13 mouse cellular contexts compared by ENCODE assay signal in the genomic region with DNA sequence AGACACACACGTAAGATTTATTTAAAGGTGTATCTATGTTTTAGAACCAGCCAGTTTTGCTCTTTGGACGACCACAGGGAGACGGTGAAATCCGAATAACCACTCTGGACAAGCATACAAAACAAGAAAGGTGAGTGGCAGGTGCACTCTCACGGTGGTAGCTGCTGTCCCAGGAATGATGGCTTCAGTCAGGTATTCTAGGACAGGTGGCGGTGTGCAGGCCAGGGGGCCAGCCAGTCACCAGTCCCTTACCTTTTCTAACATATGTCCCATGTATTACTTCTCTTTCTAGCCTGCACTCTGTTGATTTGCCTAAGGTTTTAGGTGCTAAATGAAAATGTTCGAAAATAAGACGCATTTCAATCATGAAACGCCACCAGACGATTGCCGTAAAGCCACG.
DNase-seq lines count a peak whose midpoint lies in the region; ATAC-seq and TF ChIP-seq lines count a peak whose summit lies in the region.
"Had no signal": no experiment of that assay in that cellular context is flagged by ENCODE, and none has a peak within 500 bp of the region (broad histone marks: within the 10 kb centered on the region; RNA-seq: fewer than 3 reads in every experiment).

No protein-coding gene starts in this region.

- no peak overlapping the region for H3K4me3 ChIP-seq in forebrain, embryonic 11.5 days (ENCODE audit: low read depth, low read length)
- H3K4me3 ChIP-seq in forebrain, embryonic 10.5 days = no peak overlapping the region
- no peak overlapping the region for H3K4me3 ChIP-seq in hindbrain, embryonic 11.5 days (ENCODE audit: low read depth, low read length)
- H3K4me3 ChIP-seq in hindbrain, embryonic 14.5 days (replicated peaks; ENCODE audit: low read length) = no peak overlapping the region
- no peak overlapping the region for H3K4me3 ChIP-seq in midbrain, embryonic 13.5 days (replicated peaks)
- H3K4me3 ChIP-seq in midbrain, postnatal 0 days (ENCODE audit: low read depth, low read length) = no peak overlapping the region
- H3K4me3 ChIP-seq: embryonic facial prominence, embryonic 10.5 days; embryonic facial prominence, embryonic 13.5 days; erythroblast, embryonic 14.5 days; heart, embryonic 12.5 days; heart, embryonic 15.5 days; hindbrain, embryonic 10.5 days; hindbrain, embryonic 15.5 days had no signal

- H3K4me2 ChIP-seq in forebrain, embryonic 11.5 days (ENCODE audit: low read depth, low read length, severe bottlenecking) = no peak overlapping the region
- no peak overlapping the region for H3K4me2 ChIP-seq in hindbrain, embryonic 11.5 days (replicated peaks; ENCODE audit: low read depth, low read length)
- H3K4me2 ChIP-seq in hindbrain, embryonic 14.5 days (replicated peaks) = no peak overlapping the region
- H3K4me2 ChIP-seq in midbrain, embryonic 13.5 days (replicated peaks) = no peak overlapping the region
- no peak overlapping the region for H3K4me2 ChIP-seq in midbrain, postnatal 0 days (ENCODE audit: low read depth, low read length, poor library complexity, severe bottlenecking)
- H3K4me2 ChIP-seq: embryonic facial prominence, embryonic 13.5 days; heart, embryonic 12.5 days; heart, embryonic 15.5 days; hindbrain, embryonic 15.5 days had no signal

- H3K27me3 ChIP-seq in forebrain, embryonic 11.5 days (ENCODE audit: control insufficient read depth, insufficient read depth, low read length) = no peaks in the 10 kb centered on the region
- no peaks in the 10 kb centered on the region for H3K27me3 ChIP-seq in forebrain, embryonic 10.5 days (ENCODE audit: poor library complexity, severe bottlenecking)
- no peaks in the 10 kb centered on the region for H3K27me3 ChIP-seq in hindbrain, embryonic 11.5 days (ENCODE audit: control insufficient read depth, insufficient read depth, low read length)
- H3K27me3 ChIP-seq in hindbrain, embryonic 14.5 days (ENCODE audit: control insufficient read depth, insufficient read depth, low read length) = no peaks in the 10 kb centered on the region
- H3K27me3 ChIP-seq in midbrain, embryonic 13.5 days = no peaks in the 10 kb centered on the region
- no peaks in the 10 kb centered on the region for H3K27me3 ChIP-seq in midbrain, postnatal 0 days (ENCODE audit: insufficient read depth, low read length)
- H3K27me3 ChIP-seq: embryonic facial prominence, embryonic 13.5 days; heart, embryonic 12.5 days; heart, embryonic 15.5 days; hindbrain, embryonic 15.5 days had no signal

- no peaks in the 10 kb centered on the region for H3K9me3 ChIP-seq in forebrain, embryonic 11.5 days (ENCODE audit: control insufficient read depth, low read length)
- no peaks in the 10 kb centered on the region for H3K9me3 ChIP-seq in forebrain, embryonic 10.5 days
- H3K9me3 ChIP-seq in hindbrain, embryonic 11.5 days (ENCODE audit: control insufficient read depth, low read length) = no peaks in the 10 kb centered on the region
- H3K9me3 ChIP-seq in hindbrain, embryonic 14.5 days (ENCODE audit: control insufficient read depth, low read length) = no peaks in the 10 kb centered on the region
- no peaks in the 10 kb centered on the region for H3K9me3 ChIP-seq in midbrain, embryonic 13.5 days
- no peaks in the 10 kb centered on the region for H3K9me3 ChIP-seq in midbrain, postnatal 0 days (ENCODE audit: low read length)
- H3K9me3 ChIP-seq: embryonic facial prominence, embryonic 10.5 days; embryonic facial prominence, embryonic 13.5 days; heart, embryonic 12.5 days; heart, embryonic 15.5 days; hindbrain, embryonic 10.5 days; hindbrain, embryonic 15.5 days had no signal

- WGBS in forebrain, embryonic 11.5 days = 90% methylated on average over 12 of the region's 12 CpGs
- 92% methylated on average over 12 of the region's 12 CpGs for WGBS in forebrain, embryonic 10.5 days
- 91% methylated on average over 12 of the region's 12 CpGs for WGBS in hindbrain, embryonic 11.5 days
- 91% methylated on average over 12 of the region's 12 CpGs for WGBS in hindbrain, embryonic 14.5 days
- WGBS in midbrain, embryonic 13.5 days = 93% methylated on average over 12 of the region's 12 CpGs
- 92% methylated on average over 12 of the region's 12 CpGs for WGBS in midbrain, postnatal 0 days

- H3K4me1 ChIP-seq in forebrain, embryonic 11.5 days (replicated peaks; ENCODE audit: control insufficient read depth, insufficient read depth, low read length) = no peaks in the 10 kb centered on the region
- no peaks in the 10 kb centered on the region for H3K4me1 ChIP-seq in forebrain, embryonic 10.5 days
- no peaks in the 10 kb centered on the region for H3K4me1 ChIP-seq in hindbrain, embryonic 11.5 days (replicated peaks; ENCODE audit: control insufficient read depth, insufficient read depth, low read length)
- H3K4me1 ChIP-seq in hindbrain, embryonic 14.5 days (replicated peaks; ENCODE audit: control insufficient read depth, insufficient read depth, low read length) = no peaks in the 10 kb centered on the region
- 0 out of 2 replicates have a peak, but pooled peaks cover 4% of the 10 kb centered on the region for H3K4me1 ChIP-seq in midbrain, embryonic 13.5 days (replicated peaks)
- H3K4me1 ChIP-seq in midbrain, postnatal 0 days (ENCODE audit: insufficient read depth, low read length) = no peaks in the 10 kb centered on the region
- H3K4me1 ChIP-seq: embryonic facial prominence, embryonic 10.5 days; embryonic facial prominence, embryonic 13.5 days; heart, embryonic 12.5 days; heart, embryonic 15.5 days; hindbrain, embryonic 10.5 days; hindbrain, embryonic 15.5 days had no signal

- no peaks in the 10 kb centered on the region for H3K36me3 ChIP-seq in forebrain, embryonic 11.5 days (ENCODE audit: control insufficient read depth, insufficient read depth, low read length)
- H3K36me3 ChIP-seq in forebrain, embryonic 10.5 days (replicated peaks) = no peaks in the 10 kb centered on the region
- no peaks in the 10 kb centered on the region for H3K36me3 ChIP-seq in hindbrain, embryonic 11.5 days (ENCODE audit: control insufficient read depth, insufficient read depth, low read length)
- H3K36me3 ChIP-seq in hindbrain, embryonic 14.5 days (replicated peaks; ENCODE audit: control insufficient read depth, insufficient read depth) = no peaks in the 10 kb centered on the region
- 0 out of 2 replicates have a peak, but pooled peaks cover 7% of the 10 kb centered on the region for H3K36me3 ChIP-seq in midbrain, embryonic 13.5 days
- H3K36me3 ChIP-seq in midbrain, postnatal 0 days (ENCODE audit: insufficient read depth, low read length) = no peaks in the 10 kb centered on the region
- H3K36me3 ChIP-seq: embryonic facial prominence, embryonic 10.5 days; embryonic facial prominence, embryonic 13.5 days; heart, embryonic 12.5 days; heart, embryonic 15.5 days; hindbrain, embryonic 10.5 days; hindbrain, embryonic 15.5 days had no signal

- no peak for DNase-seq in forebrain, embryonic 11.5 days (ENCODE audit: low spot score)
- DNase-seq in forebrain, embryonic 10.5 days (ENCODE audit: extremely low spot score, low spot score) = no peak
- no peak for DNase-seq in hindbrain, embryonic 11.5 days (ENCODE audit: low spot score)
- no peak for DNase-seq in hindbrain, embryonic 14.5 days (ENCODE audit: low spot score)
- DNase-seq in midbrain, postnatal 0 days (ENCODE audit: low spot score) = no peak

- TF ChIP-seq CTCF in midbrain, postnatal 0 days (IDR thresholded peaks at IDR 0.05) = no peak

- H3K27ac ChIP-seq in forebrain, embryonic 11.5 days (ENCODE audit: low read depth, low read length) = no peak overlapping the region
- no peak overlapping the region for H3K27ac ChIP-seq in forebrain, embryonic 10.5 days
- H3K27ac ChIP-seq in hindbrain, embryonic 11.5 days (ENCODE audit: low read depth, low read length) = no peak overlapping the region
- H3K27ac ChIP-seq in hindbrain, embryonic 14.5 days = no peak overlapping the region
- no peak overlapping the region for H3K27ac ChIP-seq in midbrain, embryonic 13.5 days
- H3K27ac ChIP-seq in midbrain, postnatal 0 days (ENCODE audit: low read depth, low read length) = no peak overlapping the region
- H3K27ac ChIP-seq: embryonic facial prominence, embryonic 10.5 days; embryonic facial prominence, embryonic 13.5 days; heart, embryonic 15.5 days; hindbrain, embryonic 10.5 days; hindbrain, embryonic 15.5 days had no signal

- no peak overlapping the region for H3K9ac ChIP-seq in forebrain, embryonic 11.5 days (ENCODE audit: low read length)
- no peak overlapping the region for H3K9ac ChIP-seq in hindbrain, embryonic 11.5 days (ENCODE audit: low read depth, low read length)
- no peak overlapping the region for H3K9ac ChIP-seq in hindbrain, embryonic 14.5 days
- H3K9ac ChIP-seq in midbrain, embryonic 13.5 days (replicated peaks) = no peak overlapping the region
- no peak overlapping the region for H3K9ac ChIP-seq in midbrain, postnatal 0 days (replicated peaks; ENCODE audit: low read length, poor library complexity, severe bottlenecking)
- H3K9ac ChIP-seq: embryonic facial prominence, embryonic 13.5 days; heart, embryonic 12.5 days; heart, embryonic 15.5 days; hindbrain, embryonic 15.5 days had no signal

- ATAC-seq in forebrain, embryonic 11.5 days (replicated peaks; ENCODE audit: low FRiP score) = peak; percentile 34; the same call in 1 of the 2 replicates
- peak; percentile 55; the same call in 1 of the 2 replicates for ATAC-seq in hindbrain, embryonic 11.5 days (ENCODE audit: low FRiP score)
- no peak for ATAC-seq in hindbrain, embryonic 14.5 days (ENCODE audit: low FRiP score)
- ATAC-seq in midbrain, embryonic 13.5 days = peak; percentile 51; the same call in 1 of the 2 replicates
- ATAC-seq in midbrain, postnatal 0 days (ENCODE audit: low FRiP score) = no peak

Comparison
In these comparisons a context has a peak if more than half of its experiments do, and no peak if none do; other contexts are left out.
1. ATAC-seq: peak in forebrain, embryonic 11.5 days (single experiment), hindbrain, embryonic 11.5 days (single experiment) and midbrain, embryonic 13.5 days (single experiment); none in hindbrain, embryonic 14.5 days (single experiment) and midbrain, postnatal 0 days (single experiment).